Mouse (Mus musculus) testis, postnatal 14 days (tissue): ENCODE measurements at regions not wholly inside any gene's neighbourhood (a gene's known extent, or its start where the extent isn't known, plus 50 kb on each side); places are given as distances from the start of the nearest gene placed in this dataset.
"Not testable (repeated sequence)": the region's sequence is repeated elsewhere in the genome, so short reads cannot be mapped to it uniquely, and the experiment has no call there.

Experiments
- DNase-seq: peaks from one replicate; pipeline ENCODE4 v3.0.0; 2021; ENCODE audit warnings: low spot score

DNA sequence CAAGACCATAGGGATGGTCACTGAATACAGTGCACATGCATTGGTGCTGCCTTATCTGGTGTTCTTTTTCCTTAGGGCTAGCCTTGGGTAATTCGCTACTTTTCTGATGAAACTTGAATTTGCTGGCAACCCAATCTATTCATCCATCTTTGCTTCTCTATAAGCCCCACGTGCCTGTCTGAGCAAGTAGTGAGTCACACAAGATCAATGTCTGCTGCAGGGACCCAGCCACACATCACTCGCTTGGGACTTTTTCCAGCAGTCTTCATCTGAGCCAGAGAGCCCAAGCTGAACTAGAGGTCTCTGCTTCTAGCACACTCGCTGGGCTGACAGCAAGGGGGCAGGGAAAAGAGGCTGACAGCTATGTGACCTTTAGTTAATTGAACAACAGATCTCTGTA lies 464.3 kb upstream of the Nmur2 start:
- DNase-seq: no peak

DNA sequence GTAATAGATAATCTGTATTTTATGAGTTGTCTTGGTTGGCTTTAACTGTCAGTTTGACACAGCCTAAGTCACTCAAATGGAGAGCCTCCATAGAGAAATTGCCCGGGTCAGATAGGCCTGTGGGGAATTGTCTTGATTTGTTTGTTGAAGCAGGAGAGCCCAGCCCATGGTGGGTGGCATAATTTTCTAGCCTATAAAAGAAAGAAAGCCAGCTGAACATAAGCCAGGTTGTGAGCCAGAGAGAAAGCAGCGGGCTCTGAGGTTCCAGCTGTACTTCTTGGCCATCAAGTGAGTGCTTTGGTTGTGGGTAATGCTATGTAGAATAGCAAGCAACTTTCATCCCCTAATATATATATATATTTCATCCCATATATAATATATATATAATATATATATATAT lies 474.1 kb upstream of the Nmur2 start:
- no peak for DNase-seq

DNA sequence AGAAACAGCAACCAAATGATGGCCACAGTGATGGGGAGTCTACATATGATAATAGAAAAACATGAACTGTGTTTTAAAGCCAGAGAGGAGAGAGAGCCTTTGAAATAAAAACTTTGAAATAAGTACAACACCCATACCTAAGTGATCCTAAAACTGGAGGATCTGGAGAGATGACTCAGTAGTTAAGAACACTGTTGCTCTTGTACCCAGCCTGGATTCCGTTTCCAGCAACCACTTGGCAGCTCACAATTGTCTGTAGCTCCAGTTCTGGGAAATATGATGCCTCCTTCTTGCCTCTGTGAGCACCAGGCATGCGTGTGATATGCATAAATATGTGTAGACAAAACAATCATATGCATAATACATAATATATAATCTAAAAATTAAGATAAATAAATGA lies 477.7 kb upstream of the Nmur2 start:
- no peak for DNase-seq

DNA sequence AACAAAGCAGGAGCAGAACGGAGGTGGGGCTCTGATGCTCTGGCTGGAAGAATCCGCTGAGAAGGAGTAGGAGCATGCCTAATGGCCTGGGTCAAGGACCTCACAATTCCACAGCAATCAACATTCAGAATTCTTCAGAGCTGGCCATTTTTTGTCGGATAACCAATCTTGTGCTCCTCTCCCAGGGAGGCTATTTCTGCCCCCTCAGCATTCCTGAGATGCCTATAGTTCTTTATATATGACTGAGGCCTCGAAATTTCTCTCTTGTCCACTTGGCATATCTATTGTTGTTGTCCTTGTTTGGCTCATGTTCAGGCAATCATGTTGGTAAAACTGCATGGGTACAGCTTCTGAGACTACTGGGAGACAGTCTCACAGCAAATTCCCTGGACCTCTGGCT lies 460.5 kb upstream of the Gria1 start:
- DNase-seq: no peak

DNA sequence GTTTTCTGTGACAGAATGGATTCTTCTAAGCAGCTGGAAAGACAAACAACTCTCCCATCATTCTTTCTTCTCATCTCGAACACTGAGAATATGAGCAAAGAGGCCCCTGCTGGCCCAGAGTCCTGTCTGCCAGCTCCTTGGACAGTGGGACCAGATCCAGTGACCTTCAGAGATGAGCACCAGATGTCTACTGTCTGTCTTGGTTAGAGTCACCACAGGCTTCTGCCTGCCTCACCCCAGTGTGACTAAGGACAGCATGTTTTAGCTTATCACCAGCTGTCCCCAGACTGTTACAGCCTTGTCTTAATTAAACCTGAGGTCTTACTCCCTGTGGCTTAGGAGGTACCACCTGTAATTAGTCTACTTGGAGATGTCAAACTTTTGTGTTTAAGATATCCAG lies 454.9 kb upstream of the Gria1 start:
- peak; percentile 4 for DNase-seq

DNA sequence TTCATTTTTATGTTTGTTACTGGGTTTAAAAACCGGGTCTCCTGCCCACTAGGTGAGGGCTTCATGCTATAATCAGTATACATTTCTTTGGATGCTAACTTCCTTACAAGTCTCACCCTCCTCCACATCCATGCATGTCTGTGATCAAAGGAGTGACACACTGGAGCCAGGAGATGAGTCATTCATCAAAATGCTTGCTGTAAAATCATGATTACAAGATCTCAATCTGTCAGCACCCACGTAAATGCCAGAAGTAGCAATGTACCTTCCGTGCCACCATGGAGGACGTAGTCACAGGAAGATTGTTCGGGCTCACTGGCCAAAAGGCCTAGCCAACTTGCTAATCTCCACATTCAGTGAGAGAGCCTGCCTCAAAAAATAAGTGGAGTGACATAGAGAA lies 431.2 kb upstream of the Gria1 start:
- no peak for DNase-seq

DNA sequence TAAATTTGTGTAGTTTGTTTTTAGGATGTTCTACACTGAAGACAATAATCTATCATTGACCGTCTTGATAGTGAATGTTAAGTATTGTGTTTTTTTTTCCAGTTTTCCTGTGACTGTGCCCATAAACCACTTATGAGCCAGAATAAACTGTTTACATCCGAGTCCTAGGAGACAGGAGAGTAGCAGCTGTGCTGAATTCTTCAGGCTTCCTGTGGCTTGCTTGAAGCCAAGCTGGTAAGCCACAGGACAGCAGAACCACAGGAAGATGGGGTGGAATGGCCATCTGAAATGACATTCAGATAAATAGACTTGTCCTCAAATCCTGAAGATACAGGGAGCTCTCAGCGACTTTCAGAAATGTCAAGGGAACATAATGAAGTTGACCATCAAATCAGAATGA lies 428.1 kb upstream of the Gria1 start:
- no peak for DNase-seq

DNA sequence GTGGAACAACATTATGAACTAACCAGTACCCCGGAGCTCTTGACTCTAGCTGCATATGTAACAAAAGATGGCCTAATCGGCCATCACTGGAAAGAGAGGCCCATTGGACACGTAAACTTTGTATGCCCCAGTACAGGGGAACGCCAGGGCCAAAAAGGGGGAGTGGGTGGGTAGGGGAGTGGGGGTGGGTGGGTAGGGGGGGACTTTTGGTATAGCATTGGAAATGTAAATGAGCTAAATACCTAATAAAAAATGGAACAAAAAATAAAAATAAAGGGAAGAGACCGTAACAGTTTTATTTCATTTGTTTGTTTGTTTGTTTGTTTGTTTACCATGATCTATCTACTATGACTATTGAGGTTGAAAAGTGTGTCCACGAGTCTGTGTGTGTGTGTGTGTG lies 417.8 kb upstream of the Gria1 start:
- not testable (repeated sequence) for DNase-seq

DNA sequence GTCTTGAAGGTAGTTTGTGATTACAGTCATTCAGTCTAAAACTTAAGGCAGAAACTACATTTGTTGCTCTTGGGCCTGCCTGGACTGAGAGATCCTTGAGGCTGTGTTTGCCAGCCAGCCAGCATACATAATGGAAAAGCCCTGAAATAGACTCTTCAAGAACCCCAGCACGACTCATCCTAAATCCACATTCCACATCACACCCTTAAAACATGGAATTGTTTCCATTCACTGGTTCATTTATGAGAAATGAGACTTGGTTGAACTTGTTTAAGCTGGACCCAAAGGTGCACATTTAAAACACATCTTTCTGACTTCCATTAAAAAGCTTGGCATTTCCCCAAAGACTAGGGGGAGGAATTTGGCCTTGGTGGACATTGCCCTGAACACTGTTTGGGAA lies 407.4 kb upstream of the Gria1 start:
- no peak for DNase-seq

DNA sequence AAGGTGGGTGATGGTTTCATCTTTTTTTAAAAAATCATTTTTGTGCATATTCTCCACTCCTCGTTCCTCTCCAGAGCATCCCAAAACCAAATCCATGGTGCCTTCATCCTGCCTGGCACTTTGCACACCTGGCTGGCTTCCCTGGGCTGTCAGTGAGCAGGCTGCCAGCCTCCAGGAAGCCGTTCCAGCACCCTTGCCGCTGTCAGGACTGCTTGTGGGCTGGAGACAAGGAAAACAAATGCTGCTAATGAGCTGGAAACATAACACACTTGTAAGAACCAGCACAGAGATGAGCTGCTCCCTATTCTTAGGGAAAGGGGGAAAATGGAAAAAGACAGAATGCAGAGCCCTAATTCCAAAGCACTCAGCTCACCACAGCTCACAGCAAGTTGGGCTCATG lies 383.5 kb upstream of the Gria1 start:
- DNase-seq: no peak

DNA sequence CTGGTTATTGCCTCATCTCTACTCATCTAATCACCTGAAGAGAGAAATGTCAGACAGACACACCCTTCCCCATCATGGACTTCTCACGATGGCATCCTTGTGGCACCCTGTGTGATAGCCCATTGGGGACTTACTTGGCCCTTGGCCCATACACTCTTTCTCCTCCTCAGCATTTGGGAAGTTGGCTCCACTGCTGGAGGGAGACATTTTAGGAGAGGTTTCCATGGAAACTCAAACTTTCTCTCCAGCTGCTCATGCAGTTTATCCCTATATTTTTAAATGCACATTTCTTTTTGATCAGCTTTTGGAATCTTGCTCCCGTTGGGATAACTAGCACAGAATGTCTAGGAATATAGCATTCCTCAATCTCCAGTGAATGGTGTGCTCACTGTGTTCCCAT lies 377.7 kb upstream of the Gria1 start:
- DNase-seq: no peak

DNA sequence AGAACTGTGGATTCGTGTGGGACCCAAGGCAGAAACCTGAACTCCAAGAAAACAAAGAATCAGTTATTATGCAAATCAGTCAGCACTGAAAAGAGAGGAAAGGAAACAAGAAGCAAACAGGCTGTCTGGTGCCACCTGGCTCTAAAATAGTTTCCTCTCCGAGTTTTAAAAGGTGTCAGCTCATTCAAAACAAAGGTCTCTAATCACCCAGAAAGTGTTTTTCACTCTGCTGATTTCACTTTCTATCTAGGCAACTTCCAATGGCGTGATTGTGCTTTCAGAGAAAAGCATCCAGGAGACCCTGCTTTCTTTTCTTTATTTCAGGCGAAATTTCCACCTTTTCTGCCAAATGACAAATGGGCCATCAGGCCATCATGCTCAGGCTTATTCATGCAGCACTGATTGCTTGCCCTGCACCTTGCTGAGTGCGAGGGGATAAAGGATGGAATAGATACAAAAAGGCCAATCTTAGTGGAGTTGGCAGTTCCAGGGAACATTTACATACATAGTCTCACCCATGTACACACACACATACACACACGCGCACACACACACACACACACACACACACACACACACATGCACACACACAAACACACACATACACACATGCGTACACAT lies 374.5 kb upstream of the Gria1 start:
- no peak for DNase-seq

DNA sequence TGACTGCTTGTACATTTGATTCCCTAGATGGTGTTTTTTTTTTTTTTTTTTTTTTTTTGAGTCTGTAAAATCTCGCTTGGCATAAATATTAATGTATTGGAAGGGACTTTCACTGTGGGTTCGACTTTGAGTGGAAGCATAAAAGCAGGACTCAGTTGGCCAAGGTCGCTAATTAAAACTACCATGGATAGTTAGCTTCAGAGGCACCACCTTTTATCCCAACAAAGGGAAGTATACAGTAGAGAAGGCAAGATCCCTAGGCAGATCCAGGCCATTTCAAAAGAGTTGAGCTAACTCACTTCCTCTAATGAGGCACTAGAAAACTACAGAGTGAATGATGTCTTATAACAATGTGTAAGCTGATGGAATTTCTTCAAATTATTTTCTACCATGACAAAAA lies 369.5 kb upstream of the Gria1 start:
- DNase-seq: no peak
